Mouse (Mus musculus) cerebellum, adult 2 months (tissue): ENCODE data around the gene Gm29776.

Experiments used
- CTCF ChIP-seq: fragments of 200-500 bp; IDR thresholded peaks from 2 replicates; pipeline ENCODE4 v1.5.1; 2011; ENCODE audit warnings: low read depth, mild to moderate bottlenecking, control low read depth, low read length, moderate library complexity, borderline replicate concordance; ENCODE audit not compliant: insufficient read depth
- POLR2A ChIP-seq: fragments of 200-500 bp; IDR thresholded peaks from 2 replicates; pipeline ENCODE4 v1.6.1; 2011; ENCODE audit warnings: low read length, control low read depth, borderline replicate concordance; ENCODE audit not compliant: insufficient read depth

GRCm38 (mm10) chr14:54646455-54646854 lies 52.2 kb downstream of the Gm29776 start:
- no peak for TF ChIP-seq CTCF
- no peak for TF ChIP-seq POLR2A
